29 mouse cellular contexts compared by ENCODE assay signal in genomic region chr14:121734217-121734616, GRCm38 (mm10).
DNase-seq lines count a peak whose midpoint lies in the region; ATAC-seq and TF ChIP-seq lines count a peak whose summit lies in the region.
"Had no signal": no experiment of that assay in that cellular context is flagged by ENCODE, and none has a peak within 500 bp of the region (broad histone marks: within the 10 kb centered on the region; RNA-seq: fewer than 3 reads in every experiment).

No protein-coding gene starts in this region.

- dilution Hi-C loops in CH12.LX (cut with MboI; ENCODE audit: extremely low pct_ligation_motif_present, extremely low pct_unique_long_range_greater_than_20kb, low sequenced_read_pairs) = no loop called here

- no peak for TF ChIP-seq POLR2A in CH12.LX (IDR thresholded peaks at IDR 0.05; ENCODE audit: low read depth, low read length)

- H3K27ac ChIP-seq in forebrain, postnatal 0 days (ENCODE audit: low read depth, low read length) = no peak overlapping the region
- H3K27ac ChIP-seq in forebrain, embryonic 14.5 days (ENCODE audit: low read depth, low read length) = no peak overlapping the region
- H3K27ac ChIP-seq in hindbrain, postnatal 0 days = no peak overlapping the region
- no peak overlapping the region for H3K27ac ChIP-seq in hindbrain, embryonic 11.5 days (ENCODE audit: low read depth, low read length)
- H3K27ac ChIP-seq in CH12.LX (ENCODE audit: insufficient read depth, low read depth) = no peak overlapping the region
- H3K27ac ChIP-seq: embryonic facial prominence, embryonic 10.5 days; embryonic facial prominence, embryonic 13.5 days; forebrain, embryonic 12.5 days; heart, adult 2 months; heart, embryonic 10.5 days; heart, embryonic 13.5 days; hindbrain, embryonic 13.5 days; intestine, embryonic 15.5 days had no signal

- H3K27me3 ChIP-seq in forebrain, postnatal 0 days (ENCODE audit: insufficient read depth, low read length) = no peaks in the 10 kb centered on the region
- H3K27me3 ChIP-seq in forebrain, embryonic 14.5 days (replicated peaks; ENCODE audit: control insufficient read depth, insufficient read depth, low read length) = no peaks in the 10 kb centered on the region
- H3K27me3 ChIP-seq in hindbrain, postnatal 0 days (ENCODE audit: insufficient read depth, low read length) = no peaks in the 10 kb centered on the region
- H3K27me3 ChIP-seq in hindbrain, embryonic 11.5 days (ENCODE audit: control insufficient read depth, insufficient read depth, low read length) = no peaks in the 10 kb centered on the region
- no peaks in the 10 kb centered on the region for H3K27me3 ChIP-seq in CH12.LX (replicated peaks)
- H3K27me3 ChIP-seq: forebrain, embryonic 12.5 days; hindbrain, embryonic 13.5 days; intestine, embryonic 15.5 days; Patski had no signal

- no peak for DNase-seq in forebrain, postnatal 0 days
- no peak for DNase-seq in forebrain, embryonic 14.5 days (ENCODE audit: low spot score)
- DNase-seq in hindbrain, postnatal 0 days (ENCODE audit: low spot score) = no peak
- no peak for DNase-seq in hindbrain, embryonic 11.5 days (ENCODE audit: low spot score)
- no peak for DNase-seq in CH12.LX (ENCODE audit: extremely low read depth)
- DNase-seq in left cerebral cortex, postnatal 4 days = no peak
- DNase-seq: adrenal gland, postnatal 10 days; cerebellum, adult 11-12 months; cerebellum, adult 8-10 months; cerebellum, postnatal 10 days; cerebellum, postnatal 36 days; embryo, embryonic 11 days; gastrocnemius, postnatal 10 days; gastrocnemius, postnatal 36 days; heart, adult 2 months; heart, postnatal 14 days; heart, postnatal 4 days; kidney, adult 11 months had no signal

- no peaks in the 10 kb centered on the region for H3K36me3 ChIP-seq in forebrain, postnatal 0 days (ENCODE audit: insufficient read depth)
- H3K36me3 ChIP-seq in forebrain, embryonic 14.5 days (ENCODE audit: control insufficient read depth, insufficient read depth, low read length) = no peaks in the 10 kb centered on the region
- no peaks in the 10 kb centered on the region for H3K36me3 ChIP-seq in hindbrain, postnatal 0 days (ENCODE audit: insufficient read depth, low read length)
- no peaks in the 10 kb centered on the region for H3K36me3 ChIP-seq in hindbrain, embryonic 11.5 days (ENCODE audit: control insufficient read depth, insufficient read depth, low read length)
- H3K36me3 ChIP-seq in CH12.LX (replicated peaks in 1 of 2; ENCODE audit: control insufficient read depth in 1 of 2, insufficient read depth in 1 of 2, low read length in 1 of 2) = peaks cover 0 to 1% of the 10 kb centered on the region in 2 experiments
- H3K36me3 ChIP-seq: embryonic facial prominence, embryonic 10.5 days; embryonic facial prominence, embryonic 13.5 days; forebrain, embryonic 12.5 days; G1E; heart, embryonic 10.5 days; heart, embryonic 13.5 days; hindbrain, embryonic 13.5 days; intestine, embryonic 15.5 days had no signal

- TF ChIP-seq RAD21 in CH12.LX (IDR thresholded peaks at IDR 0.05; ENCODE audit: low read depth, low read length) = no peak

- H3K9me3 ChIP-seq in forebrain, postnatal 0 days (ENCODE audit: low read length) = no peaks in the 10 kb centered on the region
- H3K9me3 ChIP-seq in forebrain, embryonic 14.5 days (replicated peaks; ENCODE audit: control insufficient read depth, low read length) = no peaks in the 10 kb centered on the region
- no peaks in the 10 kb centered on the region for H3K9me3 ChIP-seq in hindbrain, postnatal 0 days (ENCODE audit: low read length)
- H3K9me3 ChIP-seq in hindbrain, embryonic 11.5 days (ENCODE audit: control insufficient read depth, low read length) = no peaks in the 10 kb centered on the region
- H3K9me3 ChIP-seq in CH12.LX (replicated peaks; ENCODE audit: low read length) = no peaks in the 10 kb centered on the region
- H3K9me3 ChIP-seq: embryonic facial prominence, embryonic 10.5 days; embryonic facial prominence, embryonic 13.5 days; forebrain, embryonic 12.5 days; G1E; heart, embryonic 10.5 days; heart, embryonic 13.5 days; hindbrain, embryonic 13.5 days; intestine, embryonic 15.5 days had no signal

- H3K79me2 ChIP-seq in CH12.LX (replicated peaks; ENCODE audit: control insufficient read depth, extremely low read depth, insufficient read depth, poor library complexity, severe bottlenecking) = no peaks in the 10 kb centered on the region

- 74% methylated on average over 7 of the region's 7 CpGs for WGBS in forebrain, postnatal 0 days
- WGBS in forebrain, embryonic 14.5 days = 91% methylated on average over 7 of the region's 7 CpGs
- 80% methylated on average over 7 of the region's 7 CpGs for WGBS in hindbrain, postnatal 0 days
- 89% methylated on average over 7 of the region's 7 CpGs for WGBS in hindbrain, embryonic 11.5 days

- ATAC-seq in forebrain, postnatal 0 days = no peak
- ATAC-seq in forebrain, embryonic 14.5 days = no peak
- ATAC-seq in hindbrain, postnatal 0 days = no peak
- ATAC-seq in hindbrain, embryonic 11.5 days (ENCODE audit: low FRiP score) = no peak
- ATAC-seq: forebrain, embryonic 16.5 days; intestine, embryonic 15.5 days; Patski had no signal

- H3K4me1 ChIP-seq in forebrain, postnatal 0 days (ENCODE audit: insufficient read depth) = peaks cover 5% of the 10 kb centered on the region; the same call in 1 of the 2 replicates
- H3K4me1 ChIP-seq in forebrain, embryonic 14.5 days (ENCODE audit: control insufficient read depth, insufficient read depth, low read length) = 0 out of 2 replicates have a peak, but pooled peaks cover 2% of the 10 kb centered on the region
- H3K4me1 ChIP-seq in hindbrain, postnatal 0 days (ENCODE audit: insufficient read depth, low read length) = no peaks in the 10 kb centered on the region
- H3K4me1 ChIP-seq in hindbrain, embryonic 11.5 days (replicated peaks; ENCODE audit: control insufficient read depth, insufficient read depth, low read length) = no peaks in the 10 kb centered on the region
- H3K4me1 ChIP-seq in CH12.LX (ENCODE audit: control insufficient read depth in 1 of 2, insufficient read depth in 2 of 2) = peaks cover 15 to 48% of the 10 kb centered on the region in 2 experiments

- no peak for TF ChIP-seq CTCF in forebrain, postnatal 0 days (IDR thresholded peaks at IDR 0.05; ENCODE audit: low read depth)
- TF ChIP-seq CTCF in hindbrain, postnatal 0 days (IDR thresholded peaks at IDR 0.05; ENCODE audit: low read depth) = no peak
- TF ChIP-seq CTCF in CH12.LX (conservative IDR thresholded peaks at IDR 0.05 in 1 of 2, IDR thresholded peaks at IDR 0.05 in 1 of 2; ENCODE audit: low read depth in 2 of 2, low read length in 2 of 2) = no peak

- intact Hi-C loops in left cerebral cortex, postnatal 4 days (cut with DNase I) = no loop called here

- no peak overlapping the region for H3K9ac ChIP-seq in forebrain, postnatal 0 days
- H3K9ac ChIP-seq in forebrain, embryonic 14.5 days (ENCODE audit: low read length) = no peak overlapping the region
- H3K9ac ChIP-seq in hindbrain, postnatal 0 days (replicated peaks; ENCODE audit: low read length) = no peak overlapping the region
- no peak overlapping the region for H3K9ac ChIP-seq in hindbrain, embryonic 11.5 days (ENCODE audit: low read depth, low read length)
- 0 out of 2 replicates have a peak overlapping the region, but pooled peaks have one; percentile 25 for H3K9ac ChIP-seq in CH12.LX (ENCODE audit: insufficient read depth, low read depth)
- H3K9ac ChIP-seq: embryonic facial prominence, embryonic 13.5 days; forebrain, embryonic 12.5 days; heart, embryonic 13.5 days; hindbrain, embryonic 13.5 days; intestine, embryonic 15.5 days had no signal

- peak overlapping the region; percentile 30 for H3K4me2 ChIP-seq in forebrain, postnatal 0 days (ENCODE audit: low read depth)
- no peak overlapping the region for H3K4me2 ChIP-seq in forebrain, embryonic 14.5 days (ENCODE audit: low read length)
- H3K4me2 ChIP-seq in hindbrain, postnatal 0 days (ENCODE audit: low read depth, low read length) = 0 out of 2 replicates have a peak overlapping the region, but pooled peaks have one; percentile 1
- H3K4me2 ChIP-seq in hindbrain, embryonic 11.5 days (replicated peaks; ENCODE audit: low read depth, low read length) = no peak overlapping the region
- H3K4me2 ChIP-seq in CH12.LX (ENCODE audit: insufficient read depth, low read depth, poor library complexity, severe bottlenecking) = no peak overlapping the region
- H3K4me2 ChIP-seq: embryonic facial prominence, embryonic 13.5 days; forebrain, embryonic 12.5 days; heart, embryonic 13.5 days; hindbrain, embryonic 13.5 days; intestine, embryonic 15.5 days had no signal

- no peak for TF ChIP-seq EP300 in CH12.LX (IDR thresholded peaks at IDR 0.05; ENCODE audit: low read length)

- peak overlapping the region; percentile 16; the same call in 1 of the 2 replicates for H3K4me3 ChIP-seq in forebrain, postnatal 0 days (ENCODE audit: low read depth, low read length)
- no peak overlapping the region for H3K4me3 ChIP-seq in forebrain, embryonic 14.5 days (ENCODE audit: low read depth, low read length)
- H3K4me3 ChIP-seq in hindbrain, postnatal 0 days (ENCODE audit: low read length) = no peak overlapping the region
- H3K4me3 ChIP-seq in hindbrain, embryonic 11.5 days (ENCODE audit: low read depth, low read length) = no peak overlapping the region
- H3K4me3 ChIP-seq in CH12.LX (replicated peaks in 1 of 3; ENCODE audit: low read depth in 2 of 3, low read length in 2 of 3, poor library complexity in 1 of 3) = no peak overlapping the region
- H3K4me3 ChIP-seq: embryonic facial prominence, embryonic 10.5 days; embryonic facial prominence, embryonic 13.5 days; erythroblast, embryonic 14.5 days; forebrain, embryonic 12.5 days; heart, adult 2 months; heart, embryonic 10.5 days; heart, embryonic 13.5 days; hindbrain, embryonic 13.5 days; intestine, embryonic 15.5 days had no signal

- in situ Hi-C loops in CH12.LX (cut with MboI; ENCODE audit: low pct_ligation_motif_present, low pct_unique_long_range_greater_than_20kb, low sequenced_read_pairs) = no loop called here

TF ChIP-seq in CH12.LX, 34 proteins besides CTCF, POLR2A, EP300 and RAD21 (continues in another document):
- no peak for TF ChIP-seq IRF4 (IDR thresholded peaks at IDR 0.05; ENCODE audit: low read depth, low read length)
- TF ChIP-seq MEF2A (IDR thresholded peaks at IDR 0.05; ENCODE audit: borderline replicate concordance, low read depth, low read length) = no peak
- no peak for TF ChIP-seq HCFC1 (IDR thresholded peaks at IDR 0.05; ENCODE audit: low read depth, low read length)
- no peak for TF ChIP-seq MAX (IDR thresholded peaks at IDR 0.05; ENCODE audit: low read length)
- TF ChIP-seq POLR2AphosphoS2 (IDR thresholded peaks at IDR 0.05; ENCODE audit: low read depth, low read length) = no peak
- no peak for TF ChIP-seq TCF12 (IDR thresholded peaks at IDR 0.05; ENCODE audit: low read depth, low read length)
- no peak for TF ChIP-seq USF1 (IDR thresholded peaks at IDR 0.05; ENCODE audit: low read depth, low read length)
- no peak for TF ChIP-seq USF2 (conservative IDR thresholded peaks at IDR 0.05; ENCODE audit: low read depth, low read length)
- TF ChIP-seq SMC3 (IDR thresholded peaks at IDR 0.05; ENCODE audit: low read depth, low read length) = no peak
- TF ChIP-seq ELF1 (IDR thresholded peaks at IDR 0.05; ENCODE audit: low read depth, low read length) = no peak
- TF ChIP-seq ZNF384 (IDR thresholded peaks at IDR 0.05; ENCODE audit: low read depth, low read length) = no peak
- no peak for TF ChIP-seq ETS1 (conservative IDR thresholded peaks at IDR 0.05; ENCODE audit: low read depth, low read length)

Comparison
In these comparisons a context has a peak if more than half of its experiments do, and no peak if none do; other contexts are left out.
1. H3K4me2 ChIP-seq: peak in forebrain, postnatal 0 days (single experiment) and hindbrain, postnatal 0 days (single experiment); none in forebrain, embryonic 14.5 days (single experiment), hindbrain, embryonic 11.5 days (single experiment) and CH12.LX (single experiment).